Mouse (Mus musculus) lung, postnatal 4 days (tissue): Measurements from ENCODE around the gene Tmem201.
A peak's percentile ranks its signal among the peaks of the same experiment; 100 is the strongest.
"Not testable (repeated sequence)": the region's sequence is repeated elsewhere in the genome, so short reads cannot be mapped to it uniquely, and the experiment has no call there.

ENCODE experiments used
- DNase-seq, 2 experiments: peaks; one replicate each; pipeline ENCODE4 v3.0.0; 2021

The Tmem201 gene

DNA sequence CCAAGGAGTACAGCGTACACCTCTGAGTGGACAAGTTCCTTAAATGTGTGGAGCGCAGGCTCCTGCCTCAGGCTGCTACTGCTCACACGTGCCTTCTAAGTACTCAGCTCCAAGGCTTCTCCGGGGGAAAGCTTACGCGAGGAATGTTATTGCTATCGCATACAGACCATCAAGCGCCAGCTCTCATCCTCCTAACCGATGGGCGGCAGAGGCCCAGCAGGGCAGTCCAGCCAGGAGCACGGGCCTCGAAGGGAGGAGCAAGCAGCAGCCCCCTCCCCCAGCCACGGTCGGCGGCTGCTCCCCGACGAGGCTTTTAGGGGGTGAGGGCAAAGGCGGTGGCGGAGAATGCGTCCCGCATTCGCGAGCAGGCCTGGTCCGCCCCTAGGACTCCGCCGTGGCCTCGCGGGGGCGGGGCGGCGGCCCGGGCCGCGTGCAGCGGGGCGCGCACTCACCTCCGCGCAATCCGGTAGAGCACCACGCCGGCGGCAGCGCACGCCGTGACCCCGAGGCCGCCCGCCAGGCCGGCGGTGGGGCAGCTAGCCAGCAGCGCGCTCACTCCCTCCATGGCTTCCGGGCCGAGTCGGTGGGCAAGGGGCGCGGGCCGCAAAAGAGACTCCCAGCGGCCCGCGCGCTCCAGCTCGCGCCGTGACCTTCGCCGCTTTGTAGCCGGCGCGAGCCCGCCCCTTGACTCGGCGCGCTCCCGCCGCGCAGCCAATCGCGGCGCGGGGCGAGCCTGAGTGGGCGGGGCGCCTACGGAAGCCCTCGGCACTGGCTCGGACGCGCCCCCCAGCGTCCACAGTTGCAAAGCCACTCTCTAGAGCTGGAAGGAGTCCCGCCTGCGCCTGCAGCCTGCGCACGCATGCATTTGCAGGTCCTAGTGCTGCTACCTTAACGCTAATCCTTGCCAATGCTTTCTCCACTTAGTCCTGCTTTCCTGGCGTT is at the start of gene Tmem201:
TSS of gene Tmem201 (minus strand) at position 662 of the 942 bp plus-strand sequence.
- peak; percentile 95 for DNase-seq

DNA sequence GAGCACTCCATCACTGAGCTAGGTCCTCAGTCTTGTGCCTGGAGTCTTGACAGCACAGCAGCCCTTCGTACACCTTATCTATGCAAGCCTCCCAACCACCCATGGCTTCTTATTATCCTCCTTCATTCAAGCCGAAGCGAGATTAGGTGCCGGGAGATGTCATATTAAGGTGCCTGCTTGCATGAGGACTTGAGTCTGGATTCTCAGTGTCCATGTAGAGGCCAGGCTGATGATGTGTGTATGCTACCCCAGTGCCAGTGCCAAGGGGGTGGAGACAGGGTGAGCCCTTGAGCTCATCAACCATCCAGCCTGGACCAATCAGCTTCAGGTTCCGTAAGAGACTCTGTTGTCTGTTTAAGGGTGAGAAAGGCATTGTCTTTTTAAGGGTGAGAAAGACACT is 47.1 kb upstream of the Tmem201 start:
- DNase-seq: no peak

DNA sequence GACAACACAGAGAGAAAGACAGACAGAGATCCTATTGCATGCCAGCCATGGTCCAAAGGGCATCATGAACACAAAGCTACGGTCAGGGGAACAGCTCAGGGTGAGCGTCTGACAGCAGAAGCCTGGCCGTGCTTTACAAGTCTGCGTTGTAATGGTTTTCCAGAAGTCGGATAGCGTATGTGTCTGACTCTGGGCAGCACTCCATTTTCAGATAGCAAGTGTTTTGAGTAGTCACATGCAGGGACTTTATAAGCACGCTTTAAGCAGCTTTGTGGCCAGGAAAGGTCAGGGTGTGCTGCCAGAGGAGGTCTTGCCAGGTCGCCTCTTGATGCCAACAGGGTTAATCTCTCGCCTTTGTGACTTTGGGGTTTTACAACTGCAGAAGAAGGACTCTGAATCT is 46.5 kb upstream of the Tmem201 start:
- DNase-seq: no peak

DNA sequence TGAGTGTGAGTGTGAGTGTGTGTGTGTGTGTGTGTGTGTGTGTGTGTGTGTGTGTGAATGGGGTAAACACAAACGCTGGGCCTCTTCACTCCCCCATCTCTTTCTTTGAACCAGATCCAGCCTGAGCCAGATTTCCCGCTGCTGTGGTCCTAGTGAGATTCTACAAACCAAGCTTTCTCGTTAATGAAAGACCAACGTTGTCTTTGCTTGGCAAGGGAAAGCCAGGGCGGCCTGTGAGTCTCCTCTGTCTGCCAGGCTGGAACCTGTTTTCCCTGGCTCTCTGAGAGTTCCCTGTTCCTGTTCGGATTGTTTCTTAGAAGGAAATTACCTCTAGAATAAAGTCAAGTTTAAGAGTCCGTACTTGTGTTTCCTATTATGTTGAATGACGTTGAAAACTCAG is 45.1 kb upstream of the Tmem201 start:
- DNase-seq: no peak

DNA sequence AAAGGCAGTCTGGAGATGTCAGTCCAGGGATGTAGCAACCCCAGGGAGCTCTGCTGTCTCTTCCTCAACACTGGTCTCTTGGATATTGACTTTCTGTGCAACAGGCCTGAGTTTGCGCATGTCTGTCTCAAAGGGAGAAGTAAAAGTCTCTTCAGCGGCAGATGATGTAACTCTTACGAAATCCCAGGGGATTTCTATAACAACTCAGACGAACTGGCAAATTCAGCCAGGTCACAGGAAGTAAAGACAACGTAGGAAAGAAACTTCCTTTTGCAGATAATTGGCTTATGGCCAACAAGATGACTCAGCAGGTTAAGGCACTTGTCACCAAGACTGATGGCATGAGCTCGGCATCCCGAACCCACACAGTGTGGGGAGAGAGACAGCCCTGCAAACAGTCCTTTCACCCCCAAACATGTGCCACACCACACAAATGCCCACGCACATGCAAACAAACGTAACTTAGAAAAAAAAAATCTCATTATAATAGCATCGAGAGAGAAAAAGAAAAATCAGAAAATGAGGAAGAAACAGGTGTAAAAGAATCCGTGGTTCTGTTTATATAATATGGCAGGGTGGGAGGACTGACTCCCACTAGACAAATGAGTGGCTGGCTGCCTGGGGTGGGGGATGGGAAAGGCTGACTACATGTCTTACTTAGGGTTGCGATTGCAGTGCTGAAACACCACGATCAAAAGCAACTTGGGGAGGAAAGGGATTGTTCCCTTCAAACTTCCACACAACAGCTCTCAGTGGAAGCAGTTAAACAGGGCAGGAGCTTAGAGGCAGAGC is 42.9 kb upstream of the Tmem201 start:
- peak in 1 of 2 experiments; percentile 60 for DNase-seq

DNA sequence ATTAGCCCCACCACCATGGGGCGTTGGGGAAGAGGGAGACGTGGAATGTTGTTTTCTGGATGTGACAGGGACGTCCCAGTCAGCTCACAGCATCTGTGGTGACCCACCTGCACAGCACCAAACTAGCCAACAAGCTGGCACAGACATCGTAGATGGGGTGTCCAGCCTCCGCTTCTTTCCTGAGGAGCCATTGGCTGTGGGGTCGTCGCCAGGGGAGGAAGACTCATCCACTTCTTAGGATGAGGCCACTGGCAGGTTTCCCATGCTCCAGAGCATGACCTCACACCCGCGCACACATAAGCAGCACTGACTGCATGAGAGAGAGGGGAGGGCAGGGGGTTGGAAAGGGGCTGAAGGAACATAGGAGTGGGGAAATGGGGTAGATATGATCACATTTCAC is 42.1 kb upstream of the Tmem201 start:
- DNase-seq: no peak

DNA sequence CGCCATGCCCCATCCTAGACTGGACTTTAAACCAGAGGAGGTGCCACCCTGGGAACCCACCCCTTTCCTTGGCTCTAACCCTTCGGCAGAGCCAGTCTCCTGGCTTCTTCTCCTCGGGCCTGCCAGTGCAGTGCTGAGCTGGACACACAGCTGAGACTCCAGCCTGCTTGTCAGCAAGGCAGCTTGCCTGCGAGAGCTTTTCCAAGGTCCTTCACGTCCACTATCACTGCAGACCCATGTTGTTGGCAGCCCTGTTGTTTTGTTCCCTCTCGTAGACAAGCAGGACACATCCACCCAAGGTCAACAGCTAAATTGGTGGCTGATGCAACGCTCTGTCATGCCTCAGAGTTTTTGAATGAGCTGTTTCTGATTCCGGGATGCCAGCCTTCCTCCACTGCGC is 39.3 kb upstream of the Tmem201 start:
- DNase-seq: no peak

DNA sequence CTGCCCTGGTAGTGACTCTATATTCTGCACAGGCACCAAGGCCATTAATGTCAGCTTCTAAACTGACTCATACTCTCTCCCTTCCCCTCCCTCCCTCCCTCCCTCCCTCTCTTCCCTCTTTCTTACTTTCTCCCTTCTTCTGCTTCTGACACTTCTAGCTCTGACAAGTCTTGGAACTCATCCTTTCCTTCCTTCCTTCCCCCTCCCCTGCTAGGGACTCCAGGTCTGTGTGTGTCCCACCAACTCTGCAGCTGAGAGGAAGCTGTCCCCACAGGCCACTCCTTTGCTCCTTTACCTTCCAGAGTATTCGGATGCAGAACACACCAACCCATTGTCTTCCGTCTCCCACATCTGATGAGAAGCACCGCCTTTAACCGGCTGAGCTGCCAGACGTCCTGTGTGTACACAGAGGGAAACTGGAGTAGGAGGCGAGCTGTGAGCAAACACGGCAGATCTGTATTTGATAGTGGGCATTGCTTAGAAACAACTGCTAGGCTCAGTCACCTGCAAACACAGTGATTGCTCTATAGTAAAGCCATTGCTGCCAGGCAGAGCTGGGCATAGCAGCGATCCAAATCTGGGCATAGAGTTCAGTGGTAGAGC is 38.0 kb upstream of the Tmem201 start:
- DNase-seq: no peak

DNA sequence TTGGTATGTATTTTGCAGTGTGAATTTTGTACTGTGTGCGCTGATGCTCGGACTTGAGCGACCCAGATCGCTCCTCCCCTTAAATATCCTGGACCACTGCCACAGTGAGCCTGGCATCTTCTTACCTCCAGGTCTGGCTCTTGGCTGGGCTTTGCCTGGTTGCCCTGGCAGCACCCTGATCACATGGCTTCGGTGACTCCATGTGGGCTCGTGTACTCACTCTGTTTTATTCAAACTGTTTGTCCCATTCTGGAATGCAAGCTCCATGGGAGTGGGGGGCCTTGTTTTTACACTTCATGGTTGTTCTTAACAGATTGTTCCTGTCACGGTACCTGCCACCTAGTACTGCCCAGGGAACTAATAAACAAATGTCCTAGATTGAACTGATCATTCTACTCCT is 37.5 kb upstream of the Tmem201 start:
- no peak for DNase-seq

DNA sequence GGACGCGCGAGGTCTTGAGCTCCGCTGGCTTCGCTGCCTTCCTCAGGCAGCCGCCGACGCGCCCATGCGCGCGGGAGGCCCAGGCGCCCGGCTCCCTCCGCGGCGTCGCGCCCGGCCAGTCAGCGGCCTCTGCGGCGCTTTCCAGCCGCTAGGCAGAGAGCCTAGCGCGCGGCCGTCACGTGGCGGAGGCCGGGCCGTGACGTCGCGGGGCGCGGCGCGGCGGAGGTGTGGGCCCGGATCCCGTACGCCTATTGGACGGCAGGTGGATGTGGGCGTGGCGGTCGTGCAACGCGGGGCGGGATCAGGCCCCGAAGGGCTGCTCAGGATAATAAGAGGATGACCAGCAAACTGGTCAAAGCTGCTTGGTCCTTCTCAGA is 36.2 kb upstream of the Tmem201 start, which contains the start of gene Slc25a33:
TSS of gene Slc25a33 (minus strand) at position 184 of the 377 bp plus-strand sequence.
- DNase-seq: peak; percentile 97 to 98

DNA sequence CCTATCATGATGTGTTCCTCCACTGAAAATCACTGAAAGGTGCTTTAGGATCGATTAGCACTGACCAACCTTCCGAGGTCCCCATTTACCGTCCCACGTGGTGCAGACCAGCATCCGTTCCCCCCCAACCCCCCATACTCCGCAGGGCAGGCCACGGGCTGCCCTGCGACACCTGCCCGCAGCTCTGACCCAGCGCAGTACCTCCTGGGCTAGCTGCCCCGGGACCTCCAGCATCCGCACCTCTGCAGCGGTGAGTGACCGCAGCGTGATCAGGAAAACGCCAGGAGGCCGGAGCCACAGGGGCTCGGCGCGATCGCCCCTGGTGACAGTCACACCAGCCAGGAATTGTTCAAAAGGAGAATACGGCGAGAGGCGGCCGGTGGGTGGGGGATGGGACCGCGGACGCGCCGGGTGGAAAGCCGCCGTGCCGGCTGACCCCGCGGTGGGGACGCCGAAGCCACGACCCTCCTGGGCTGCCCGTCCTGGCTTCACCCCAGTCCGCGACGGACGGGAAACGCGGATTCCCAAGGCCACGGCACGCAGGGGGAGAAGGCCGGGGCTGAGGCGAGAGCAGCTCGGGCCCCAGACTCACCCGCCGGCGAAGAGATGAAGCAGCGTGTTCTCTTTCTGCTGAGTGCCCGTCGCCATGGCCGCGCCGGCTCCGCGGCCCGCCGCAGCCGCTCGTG is 35.7 kb upstream of the Tmem201 start:
- no peak for DNase-seq

DNA sequence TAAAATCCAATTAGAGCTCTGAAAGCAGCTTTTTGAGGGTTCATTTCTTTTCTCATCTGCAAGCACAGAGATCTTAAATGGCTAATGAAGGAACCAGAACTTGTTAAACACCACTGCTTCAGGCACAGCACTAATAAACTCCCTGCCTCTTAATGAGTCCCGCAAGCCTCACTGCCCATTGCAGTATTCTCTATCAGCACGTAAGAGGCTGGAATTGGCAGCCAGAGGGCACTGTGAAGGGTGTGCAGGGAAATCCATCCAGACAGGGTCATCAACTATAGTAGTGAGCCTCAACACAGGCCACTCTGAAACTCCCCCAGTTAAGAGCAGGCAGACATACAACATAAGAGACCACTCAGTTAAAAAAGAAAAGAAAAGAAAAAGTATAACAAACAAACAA is 34.5 kb upstream of the Tmem201 start:
- DNase-seq: no peak

DNA sequence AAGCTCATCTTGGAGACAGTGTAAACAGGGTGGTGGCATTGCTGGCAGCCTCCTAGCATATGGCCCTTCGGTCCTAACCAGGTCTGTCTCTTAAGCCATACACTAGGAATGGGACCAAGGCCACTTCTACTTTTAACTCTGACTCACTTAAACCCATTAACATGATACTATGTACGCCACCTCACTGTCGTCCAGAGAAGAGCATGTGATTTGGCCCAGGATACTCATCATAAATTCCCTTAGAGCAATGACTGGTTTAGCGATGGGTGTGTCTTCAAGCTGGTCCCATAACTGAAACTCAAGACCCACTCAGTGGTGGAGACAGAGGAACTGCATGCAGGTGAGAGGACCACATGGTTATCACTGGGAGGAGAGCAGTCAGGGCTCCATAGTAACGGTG is 27.4 kb upstream of the Tmem201 start:
- DNase-seq: no peak

DNA sequence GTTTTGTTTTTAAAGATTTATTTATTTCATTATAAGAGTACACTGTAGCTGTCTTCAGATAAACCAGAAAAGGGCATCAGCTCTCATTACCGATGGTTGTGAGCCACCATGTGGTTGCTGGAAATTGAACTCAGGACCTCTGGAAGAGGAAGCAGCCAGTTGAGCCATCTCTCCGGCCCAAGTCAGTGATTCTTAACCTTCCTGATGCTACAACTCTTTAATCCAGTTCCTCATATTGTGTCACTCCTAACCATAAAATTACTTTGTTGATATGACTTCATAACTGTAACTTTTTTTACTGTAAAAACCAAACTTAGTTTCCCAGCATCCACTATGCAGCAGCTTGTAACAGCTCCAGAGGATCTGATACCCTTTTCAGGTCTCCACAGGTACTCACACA is 25.5 kb upstream of the Tmem201 start:
- no peak for DNase-seq

DNA sequence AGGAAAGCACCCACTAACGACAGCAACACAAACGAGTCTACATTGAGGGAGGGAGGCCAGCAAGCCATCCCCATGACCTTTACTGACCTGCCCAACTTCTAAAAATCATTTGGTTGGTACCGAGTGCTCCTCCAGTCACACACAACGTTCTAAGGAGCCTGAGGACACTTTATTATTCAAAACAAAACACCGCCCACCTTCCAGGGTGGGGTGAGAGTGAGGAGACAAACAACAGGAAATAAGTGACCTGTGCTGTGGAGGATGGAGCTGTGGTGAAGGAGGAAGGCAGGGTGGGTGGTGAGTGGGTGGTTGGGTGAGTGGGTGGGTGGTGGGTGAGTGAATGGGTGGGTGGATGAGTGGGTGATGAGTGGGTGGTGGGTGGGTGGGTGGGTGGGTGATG is 21.7 kb upstream of the Tmem201 start:
- no peak for DNase-seq

DNA sequence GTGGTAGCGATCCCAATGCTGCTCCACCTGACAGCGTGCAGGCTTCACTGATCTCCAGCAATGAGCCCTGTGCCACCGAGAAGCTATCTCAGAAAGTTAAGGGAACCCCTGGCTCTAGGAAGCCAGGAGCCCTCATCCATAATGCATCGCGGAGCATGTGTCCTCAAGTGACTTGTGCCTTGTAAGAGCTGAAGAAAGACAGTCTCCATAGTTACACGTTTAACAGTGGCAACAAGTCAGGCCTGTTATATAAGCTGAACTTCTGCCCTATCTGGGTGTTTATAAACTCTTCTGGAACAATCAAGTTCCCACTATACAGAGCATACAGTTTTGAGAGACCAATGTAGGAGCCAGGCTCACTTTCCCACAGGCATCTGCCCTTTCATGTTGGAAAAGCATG is 20.6 kb upstream of the Tmem201 start:
- no peak for DNase-seq

DNA sequence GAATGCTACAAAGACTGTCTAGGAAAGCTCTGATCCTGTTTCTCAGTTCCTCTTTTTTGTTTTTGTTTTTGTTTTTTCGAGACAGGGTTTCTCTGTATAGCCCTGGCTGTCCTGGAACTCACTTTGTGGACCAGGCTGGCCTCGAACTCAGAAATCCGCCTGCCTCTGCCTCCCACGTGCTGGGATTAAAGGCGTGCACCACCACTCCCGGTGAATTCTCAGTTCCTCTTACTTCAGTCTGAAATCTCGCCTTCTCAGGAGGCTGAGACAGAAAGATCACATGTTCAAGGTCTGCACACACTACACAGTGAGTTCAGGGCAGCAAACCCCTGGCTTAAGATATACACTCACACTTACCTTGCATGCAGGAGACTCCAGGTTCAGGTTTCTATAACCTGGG is 18.7 kb upstream of the Tmem201 start:
- not testable (repeated sequence) for DNase-seq

DNA sequence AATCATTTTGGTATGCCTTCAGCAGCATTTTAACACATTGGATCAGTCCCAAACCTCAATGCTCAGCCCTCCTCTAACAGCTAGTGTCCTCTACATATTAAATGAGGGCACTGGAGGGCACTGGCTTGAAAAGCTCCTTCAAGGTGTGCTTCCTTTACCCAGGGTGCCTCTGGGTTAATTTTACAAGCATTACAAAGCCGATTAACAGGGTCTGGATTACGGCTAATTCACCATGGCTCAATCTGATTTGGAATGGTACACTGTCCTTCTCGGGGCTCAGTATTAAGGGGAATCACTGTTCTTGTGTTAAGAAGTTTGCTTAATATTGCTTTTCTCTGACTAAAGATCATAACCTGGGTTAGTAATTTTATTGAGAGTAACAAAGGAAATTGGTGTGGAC is 15.0 kb upstream of the Tmem201 start:
- DNase-seq: no peak

DNA sequence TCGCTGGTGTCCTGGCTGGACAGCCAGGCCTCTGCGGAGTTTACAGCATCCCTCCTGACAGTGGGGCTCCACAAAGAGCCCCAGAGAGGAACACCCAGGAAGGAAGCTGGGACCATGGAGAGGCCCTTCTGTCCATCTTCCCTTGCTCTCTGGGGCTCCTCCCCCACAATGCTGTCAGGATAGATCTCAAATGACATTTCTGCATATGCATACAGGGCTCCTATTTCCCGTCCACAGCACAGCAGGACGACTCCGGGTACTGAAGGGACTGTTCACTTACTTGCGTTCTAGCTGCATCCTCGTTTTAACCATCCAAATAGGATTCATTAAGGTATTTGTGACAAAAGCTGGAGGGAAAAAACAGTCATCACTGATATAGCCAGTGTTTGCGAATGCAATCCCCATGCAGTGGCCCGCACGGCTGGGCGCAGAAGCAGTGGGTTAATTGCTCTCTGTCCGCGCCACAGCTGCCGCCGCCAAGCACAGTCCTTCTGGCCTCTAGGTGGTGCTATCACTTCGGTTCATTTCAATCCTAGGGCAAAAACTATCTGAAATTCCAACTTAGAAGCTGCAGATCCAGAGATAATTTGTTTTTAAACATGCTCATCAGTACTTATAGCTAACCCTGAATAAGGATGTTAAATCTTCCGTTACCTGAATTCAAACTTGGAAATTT is 14.4 kb upstream of the Tmem201 start:
- DNase-seq: peak in 1 of 2 experiments; percentile 72

DNA sequence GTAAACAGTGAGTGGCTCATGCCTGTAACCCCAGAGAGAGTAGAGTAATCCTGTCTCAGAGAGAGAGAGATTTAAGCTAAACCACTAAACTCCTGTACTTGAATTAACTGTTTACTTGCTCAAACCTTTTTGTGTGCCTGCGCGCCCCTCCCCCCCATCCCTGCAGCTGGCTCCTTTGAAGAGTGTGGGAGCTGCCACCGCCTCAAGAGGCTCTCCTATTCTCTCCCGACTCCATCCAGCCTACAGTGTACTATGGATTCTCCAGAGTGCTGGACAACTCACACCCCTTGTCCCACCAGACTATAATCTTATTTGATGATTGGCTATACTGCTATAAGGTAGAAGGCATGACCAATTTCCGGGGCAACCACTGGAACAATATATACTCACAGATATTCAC is 12.8 kb upstream of the Tmem201 start:
- DNase-seq: no peak

DNA sequence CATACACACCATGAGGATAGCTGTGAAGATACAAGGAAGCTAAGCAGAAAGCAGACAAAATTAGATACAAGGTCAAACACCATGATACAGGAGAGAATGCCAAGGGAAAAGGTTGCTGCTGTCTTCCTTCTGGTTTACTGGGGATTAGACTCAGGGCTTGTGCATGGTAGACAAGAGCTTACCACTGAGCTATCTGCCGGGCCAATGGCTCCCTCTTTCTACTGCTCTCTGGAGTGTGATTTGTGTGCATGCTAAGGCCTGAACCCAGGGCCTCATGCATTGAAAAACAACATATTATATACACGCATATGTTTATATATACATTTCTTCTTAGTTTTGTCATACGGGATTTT is 11.8 kb upstream of the Tmem201 start:
- not testable (repeated sequence) for DNase-seq

DNA sequence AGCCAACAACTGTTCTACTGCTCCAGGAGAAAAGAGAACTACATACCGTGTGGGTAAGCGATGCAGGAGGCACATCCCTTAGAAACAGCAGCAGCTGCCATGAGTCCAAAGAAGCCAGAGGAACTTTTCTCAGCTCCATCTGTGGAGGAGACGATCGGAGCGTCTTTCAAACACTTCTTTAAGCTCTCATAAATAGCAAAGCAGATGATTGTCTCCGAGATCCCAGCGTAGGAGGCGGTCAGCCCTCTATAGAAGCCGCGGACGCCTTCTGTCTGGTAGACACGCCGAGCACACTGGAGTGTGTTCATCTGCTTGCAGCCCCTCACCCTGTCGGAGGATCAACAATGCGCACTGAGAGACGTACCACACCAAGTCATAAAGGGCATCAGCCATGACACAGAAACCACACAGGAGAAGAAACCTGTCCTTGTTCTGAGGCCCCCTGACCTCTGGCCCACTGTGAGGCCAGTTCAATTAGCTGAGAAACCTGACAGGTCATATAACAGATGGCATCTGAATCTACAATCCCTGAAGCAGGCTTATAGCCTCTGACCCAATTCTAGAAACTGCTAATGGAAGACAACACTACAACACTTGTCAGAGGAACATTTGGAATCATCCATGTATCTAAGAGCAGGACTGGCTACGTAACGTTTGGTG is 11.3 kb upstream of the Tmem201 start:
- no peak for DNase-seq
